Mouse (Mus musculus) hindbrain, embryonic 12.5 days (tissue): ENCODE measurements around the gene Rmi2. TPM values are rescaled to one million over a fixed set of nuclear protein-coding genes. Genes with fewer than 3 reads are reported as not detected.

Experiments
- ATAC-seq: fragments of 200-750 bp; cut with Nextera tagmentation; 2 replicates; pipeline ENCODE4 v1.8.0; 2017; ENCODE audit warnings: moderate TSS enrichment; ENCODE audit not compliant: low FRiP score
- H3K27ac ChIP-seq: fragments of 300-500 bp; sonication (generic); 2 replicates; pipeline ENCODE4 v1.5.1; 2016; ENCODE audit warnings: mild to moderate bottlenecking
- H3K27me3 ChIP-seq: fragments of 300-500 bp; sonication (generic); 2 replicates; pipeline ENCODE4 v1.6.1; 2016; ENCODE audit warnings: mild to moderate bottlenecking
- H3K36me3 ChIP-seq: fragments of 300-500 bp; sonication (generic); 2 replicates; pipeline ENCODE4 v1.6.1; 2016; ENCODE audit warnings: mild to moderate bottlenecking
- H3K4me1 ChIP-seq: fragments of 300-500 bp; sonication (generic); 2 replicates; pipeline ENCODE4 v1.6.1; 2016
- H3K4me2 ChIP-seq: fragments of 300-500 bp; sonication (generic); replicated peaks from 2 replicates; pipeline ENCODE4 v1.6.1; 2016; ENCODE audit warnings: mild to moderate bottlenecking
- H3K4me3 ChIP-seq: fragments of 300-500 bp; sonication (generic); 2 replicates; pipeline ENCODE4 v1.5.1; 2016; ENCODE audit warnings: mild to moderate bottlenecking
- H3K9ac ChIP-seq: fragments of 300-500 bp; sonication (generic); 2 replicates; pipeline ENCODE4 v1.6.1; 2016; ENCODE audit warnings: mild to moderate bottlenecking, moderate library complexity
- H3K9me3 ChIP-seq: fragments of 300-500 bp; sonication (generic); replicated peaks from 2 replicates; pipeline ENCODE4 v1.6.1; 2016; ENCODE audit warnings: mild to moderate bottlenecking
- WGBS: fragments of 180-500 bp; shearing (Covaris S2); methylation state at CpG from one replicate; pipeline ENCODE4 v1.1.7; 2016; 5-methylcytosine and 5-hydroxymethylcytosine counted together
- polyA plus RNA-seq: library from polyadenylated mRNA; unstranded; fragments of >200 nt; fragmentation: Nextera tagmentation; extraction: Ambion mirVana; gene quantifications from 2 replicates; pipeline ENCODE4 v1.2.1, GENCODE M21; 2016

The Rmi2 gene
- polyA plus RNA-seq, 1 experiment from 2014 or later, result 2.2 TPM

DNA sequence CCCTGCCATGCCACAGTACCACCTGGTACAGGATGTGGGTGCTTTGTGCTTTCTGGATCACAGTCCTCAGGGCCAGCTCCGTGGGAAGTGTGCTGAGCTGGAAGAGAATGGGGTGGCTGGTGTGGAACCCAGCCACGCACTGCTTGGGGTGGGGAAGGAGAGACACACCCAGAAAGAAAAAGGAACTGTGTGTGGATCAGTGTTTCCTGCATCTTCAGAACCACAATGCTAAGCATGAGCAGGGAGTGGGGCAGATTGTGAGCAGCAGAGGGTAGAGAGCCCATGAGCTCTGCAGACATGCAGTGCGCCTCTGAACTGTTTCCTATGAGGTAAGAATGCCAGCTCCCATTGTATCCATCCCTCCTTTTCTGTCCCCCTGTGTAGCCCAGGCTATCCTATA, 43.4 kb downstream of the Rmi2 start:
- WGBS, result 87% methylated on average over 3 of the region's 3 CpGs
- ATAC-seq, result no peak
- Histone ChIP-seq H3K4me3 (no peak overlapping the region), H3K36me3 (no peaks in the 10 kb centered on the region), H3K4me1 (0 out of 2 replicates have a peak, but pooled peaks cover 3% of the 10 kb centered on the region), H3K9ac (no peak overlapping the region), H3K27ac (no peak overlapping the region), H3K9me3 (no peaks in the 10 kb centered on the region), H3K4me2 (no peak overlapping the region), H3K27me3 (no peaks in the 10 kb centered on the region)

DNA sequence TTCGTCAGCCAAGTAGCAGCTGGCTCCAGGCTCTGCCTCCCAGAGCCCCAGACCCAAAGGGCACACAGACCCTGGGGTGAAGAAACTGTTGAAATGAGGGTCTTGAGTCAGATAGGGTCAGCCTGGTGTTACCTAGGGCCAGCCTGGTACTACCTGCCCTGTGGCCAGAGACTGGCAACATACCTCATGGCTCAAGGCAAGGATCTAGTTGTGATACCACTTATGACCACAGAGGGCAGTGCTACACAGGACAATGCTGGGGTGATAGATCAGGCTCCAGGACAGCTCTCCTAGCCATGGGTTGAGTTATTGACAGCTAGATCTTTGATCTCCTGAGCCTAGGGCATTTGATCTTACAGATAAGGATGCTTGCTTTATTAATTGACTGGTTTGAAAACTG, 44.6 kb downstream of the Rmi2 start:
- WGBS, result 88% methylated on average over 1 of the region's 1 CpGs
- Histone ChIP-seq H3K9me3 (no peaks in the 10 kb centered on the region), H3K4me1 (0 out of 2 replicates have a peak, but pooled peaks cover 3% of the 10 kb centered on the region), H3K4me2 (no peak overlapping the region), H3K36me3 (no peaks in the 10 kb centered on the region), H3K27me3 (no peaks in the 10 kb centered on the region), H3K4me3 (no peak overlapping the region), H3K27ac (no peak overlapping the region), H3K9ac (no peak overlapping the region)
- 0 out of 2 replicates have a peak, but pooled peaks have one; percentile 36 for ATAC-seq

DNA sequence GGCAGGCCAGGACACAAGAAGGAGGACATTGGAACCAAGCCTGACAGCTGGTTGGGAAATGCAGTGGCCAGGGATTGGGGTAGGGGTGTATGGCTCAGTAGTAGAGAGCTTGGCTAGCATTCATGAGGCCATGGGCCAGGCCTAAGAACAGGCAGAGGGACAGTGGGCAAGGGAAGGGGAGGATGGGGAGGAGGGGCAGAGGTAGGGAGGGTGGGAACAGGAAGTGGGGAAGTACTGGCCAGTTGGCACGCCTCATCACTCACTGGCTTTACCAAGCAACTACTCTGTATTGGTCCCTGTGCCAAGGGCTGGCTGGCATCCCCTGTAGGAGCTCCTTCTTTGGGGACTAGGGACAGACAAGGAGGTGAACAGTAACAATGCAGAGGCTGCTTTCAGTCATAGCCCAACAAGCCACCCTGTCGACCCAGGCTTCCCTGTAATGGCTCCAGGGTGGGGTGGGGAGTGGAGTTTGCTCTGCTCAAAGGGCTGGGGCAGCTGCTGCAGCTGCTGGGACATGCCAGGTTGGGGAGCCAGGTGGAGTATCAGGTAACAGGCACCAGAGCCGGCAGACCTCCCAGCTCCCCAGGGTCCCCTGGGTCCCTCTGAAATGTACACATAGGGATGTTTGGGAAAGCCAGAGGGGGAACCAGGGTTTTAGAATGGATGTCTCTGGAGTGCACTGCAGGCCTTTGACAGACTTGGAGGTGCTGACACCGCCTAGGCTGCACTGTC, 46.5 kb downstream of the Rmi2 start:
- H3K27ac ChIP-seq, result no peak overlapping the region
- ATAC-seq, result no peak
- no peaks in the 10 kb centered on the region for H3K9me3 ChIP-seq
- H3K36me3 ChIP-seq, result no peaks in the 10 kb centered on the region
- 42% methylated on average over 4 of the region's 4 CpGs for WGBS
- 0 out of 2 replicates have a peak, but pooled peaks cover 3% of the 10 kb centered on the region for H3K4me1 ChIP-seq
- no peak overlapping the region for H3K4me2 ChIP-seq
- no peak overlapping the region for H3K9ac ChIP-seq
- no peak overlapping the region for H3K4me3 ChIP-seq
- no peaks in the 10 kb centered on the region for H3K27me3 ChIP-seq

DNA sequence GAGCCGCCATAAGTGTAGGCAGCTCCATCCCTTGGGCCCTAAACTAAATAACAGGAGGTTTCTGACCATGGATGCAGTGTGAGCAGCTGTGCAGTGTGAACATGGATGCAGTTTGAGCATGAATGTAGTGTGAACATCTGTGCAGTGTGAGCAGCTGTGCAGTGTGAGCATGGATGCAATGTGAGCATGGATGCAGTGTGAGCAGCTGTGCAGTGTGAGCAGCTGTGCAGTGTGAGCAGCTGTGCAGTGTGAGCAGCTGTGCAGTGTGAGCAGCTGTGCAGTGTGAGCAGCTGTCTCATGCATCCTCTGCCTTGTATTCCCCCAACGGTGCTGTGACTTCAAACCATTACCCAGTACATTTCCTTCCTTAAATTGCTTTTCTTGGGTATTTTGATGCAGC, 52.6 kb downstream of the Rmi2 start:
- H3K9ac ChIP-seq, result no peak overlapping the region
- no peak overlapping the region for H3K4me2 ChIP-seq
- no peaks in the 10 kb centered on the region for H3K27me3 ChIP-seq
- H3K4me3 ChIP-seq, result no peak overlapping the region
- 84% methylated on average over 2 of the region's 2 CpGs for WGBS
- ATAC-seq, result no peak
- H3K9me3 ChIP-seq, result no peaks in the 10 kb centered on the region
- no peaks in the 10 kb centered on the region for H3K4me1 ChIP-seq
- H3K27ac ChIP-seq, result no peak overlapping the region
- H3K36me3 ChIP-seq, result no peaks in the 10 kb centered on the region

DNA sequence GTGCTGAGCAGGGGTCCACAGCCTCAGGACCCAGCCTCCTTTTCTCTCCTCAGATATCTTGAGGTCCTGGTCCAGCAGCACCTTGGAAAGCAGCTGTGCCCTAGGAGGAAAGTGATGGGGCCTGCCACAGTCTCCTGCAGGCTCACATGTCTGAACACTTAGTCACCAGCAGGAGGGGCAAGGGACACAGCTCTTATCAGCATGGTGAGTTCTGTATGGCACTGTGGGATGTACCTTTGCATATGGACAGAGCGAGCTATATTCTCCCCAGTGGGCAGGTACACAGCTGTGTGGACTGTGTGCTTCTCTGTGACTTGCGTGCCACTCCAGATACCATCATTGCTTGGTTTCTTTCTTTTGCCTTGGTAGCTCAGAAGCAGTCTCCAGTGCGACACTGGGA, 55.5 kb downstream of the Rmi2 start:
- no peak overlapping the region for H3K4me2 ChIP-seq
- no peak overlapping the region for H3K9ac ChIP-seq
- no peak overlapping the region for H3K27ac ChIP-seq
- H3K9me3 ChIP-seq, result no peaks in the 10 kb centered on the region
- H3K36me3 ChIP-seq, result no peaks in the 10 kb centered on the region
- ATAC-seq, result no peak
- no peaks in the 10 kb centered on the region for H3K4me1 ChIP-seq
- H3K27me3 ChIP-seq, result no peaks in the 10 kb centered on the region
- 70% methylated on average over 3 of the region's 3 CpGs for WGBS
- H3K4me3 ChIP-seq, result no peak overlapping the region

DNA sequence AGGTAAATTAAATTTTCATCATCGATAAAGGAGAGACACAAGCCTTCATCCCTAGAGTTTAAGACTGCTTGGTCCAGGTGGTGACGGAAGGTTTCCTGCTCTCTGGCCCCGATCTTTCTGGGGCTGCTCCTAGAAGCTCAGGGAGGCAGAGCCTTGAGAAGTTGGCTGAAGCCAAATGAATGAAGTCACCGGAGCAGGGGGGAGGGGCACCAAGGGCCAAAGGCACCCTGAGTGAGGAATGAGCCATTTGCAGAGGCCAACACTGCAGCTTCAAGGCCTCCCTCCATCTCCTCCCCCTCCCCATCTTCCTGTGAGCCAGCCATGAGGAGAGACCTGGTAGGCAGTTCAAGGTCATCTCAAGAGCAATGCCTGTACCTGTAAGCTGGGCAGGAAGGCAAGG, 58.3 kb downstream of the Rmi2 start:
- H3K4me3 ChIP-seq, result no peak overlapping the region
- no peaks in the 10 kb centered on the region for H3K27me3 ChIP-seq
- WGBS, result 73% methylated on average over 4 of the region's 4 CpGs
- no peaks in the 10 kb centered on the region for H3K9me3 ChIP-seq
- H3K4me2 ChIP-seq, result no peak overlapping the region
- no peak overlapping the region for H3K9ac ChIP-seq
- 0 out of 2 replicates have a peak, but pooled peaks cover 3% of the 10 kb centered on the region for H3K4me1 ChIP-seq
- no peaks in the 10 kb centered on the region for H3K36me3 ChIP-seq
- H3K27ac ChIP-seq, result no peak overlapping the region
- no peak for ATAC-seq

DNA sequence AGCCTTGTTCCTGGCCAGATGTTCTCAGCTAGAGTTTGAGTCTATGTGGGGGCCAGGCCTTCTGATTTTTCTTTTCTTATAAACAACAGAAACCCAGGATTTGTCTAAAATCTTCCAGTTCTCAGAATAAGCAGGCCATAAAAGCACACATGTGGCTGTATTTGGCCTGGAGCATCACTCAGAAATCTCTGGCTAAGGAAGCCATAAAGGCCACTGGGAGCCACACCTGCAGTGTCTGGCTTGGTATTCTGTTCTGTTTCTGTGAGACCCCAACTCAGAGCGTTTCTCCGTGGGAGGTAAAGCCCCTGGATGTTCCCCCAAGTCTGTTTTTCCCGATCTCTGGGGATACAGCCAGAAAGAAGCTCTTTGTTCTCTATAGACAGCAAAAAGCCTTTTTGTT, 61.0 kb downstream of the Rmi2 start:
- no peak overlapping the region for H3K4me3 ChIP-seq
- no peaks in the 10 kb centered on the region for H3K36me3 ChIP-seq
- no peaks in the 10 kb centered on the region for H3K9me3 ChIP-seq
- H3K4me1 ChIP-seq, result 0 out of 2 replicates have a peak, but pooled peaks cover 3% of the 10 kb centered on the region
- no peak for ATAC-seq
- H3K4me2 ChIP-seq, result no peak overlapping the region
- no peak overlapping the region for H3K27ac ChIP-seq
- no peak overlapping the region for H3K9ac ChIP-seq
- no peaks in the 10 kb centered on the region for H3K27me3 ChIP-seq
- WGBS, result 88% methylated on average over 3 of the region's 3 CpGs

DNA sequence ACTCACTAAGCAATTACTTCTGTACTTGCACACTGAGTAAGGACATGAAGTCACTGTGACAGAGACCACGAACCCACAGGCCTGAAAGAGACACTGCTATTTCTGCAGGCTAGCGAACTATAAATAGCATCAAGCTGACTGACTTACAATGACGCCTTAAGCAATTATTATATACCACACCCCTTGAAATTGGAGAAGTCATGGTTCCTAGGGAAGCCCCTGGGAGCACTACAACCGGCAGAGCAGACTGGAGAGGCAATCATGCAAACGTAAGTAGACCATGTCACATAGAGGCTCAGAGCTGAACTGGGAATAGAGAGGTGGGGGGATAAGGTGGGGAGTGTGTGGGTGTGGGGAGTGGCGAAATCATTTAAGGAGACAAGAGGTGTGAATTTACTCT, 62.5 kb downstream of the Rmi2 start:
- WGBS, result 48% methylated on average over 6 of the region's 6 CpGs
- no peak overlapping the region for H3K27ac ChIP-seq

DNA sequence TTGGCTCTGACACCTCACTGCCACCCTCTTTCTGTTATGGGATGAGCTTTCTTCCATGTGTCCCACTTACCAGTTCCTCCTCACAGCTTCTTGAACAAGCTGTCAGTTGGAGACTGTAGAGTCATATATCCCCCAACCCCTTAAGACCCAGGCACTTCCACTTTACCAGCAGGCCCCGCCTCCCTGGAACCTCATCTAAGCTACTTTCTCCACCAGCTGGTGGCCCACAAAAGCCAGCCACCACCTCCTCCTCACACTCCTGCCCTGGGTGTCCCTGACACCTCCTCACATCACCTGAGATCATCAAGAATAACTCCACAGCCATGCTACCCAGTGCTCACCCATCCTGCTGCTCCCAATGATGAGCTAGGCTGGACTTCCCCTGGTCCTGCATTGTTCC, 65.9 kb downstream of the Rmi2 start:
- Histone ChIP-seq H3K9me3 (no peaks in the 10 kb centered on the region), H3K9ac (no peak overlapping the region), H3K4me3 (no peak overlapping the region), H3K27ac (no peak overlapping the region), H3K36me3 (no peaks in the 10 kb centered on the region), H3K4me1 (0 out of 2 replicates have a peak, but pooled peaks cover 3% of the 10 kb centered on the region), H3K27me3 (no peaks in the 10 kb centered on the region), H3K4me2 (no peak overlapping the region)
- ATAC-seq, result no peak
- 94% methylated on average over 1 of the region's 1 CpGs for WGBS

More for the DNA sequence above, 62.5 kb downstream of the Rmi2 start:
- H3K4me3 ChIP-seq, result no peak overlapping the region
- H3K4me2 ChIP-seq, result no peak overlapping the region
- H3K27me3 ChIP-seq, result no peaks in the 10 kb centered on the region
- no peaks in the 10 kb centered on the region for H3K36me3 ChIP-seq
- ATAC-seq, result no peak
- no peaks in the 10 kb centered on the region for H3K9me3 ChIP-seq
- no peak overlapping the region for H3K9ac ChIP-seq
- 0 out of 2 replicates have a peak, but pooled peaks cover 3% of the 10 kb centered on the region for H3K4me1 ChIP-seq

DNA sequence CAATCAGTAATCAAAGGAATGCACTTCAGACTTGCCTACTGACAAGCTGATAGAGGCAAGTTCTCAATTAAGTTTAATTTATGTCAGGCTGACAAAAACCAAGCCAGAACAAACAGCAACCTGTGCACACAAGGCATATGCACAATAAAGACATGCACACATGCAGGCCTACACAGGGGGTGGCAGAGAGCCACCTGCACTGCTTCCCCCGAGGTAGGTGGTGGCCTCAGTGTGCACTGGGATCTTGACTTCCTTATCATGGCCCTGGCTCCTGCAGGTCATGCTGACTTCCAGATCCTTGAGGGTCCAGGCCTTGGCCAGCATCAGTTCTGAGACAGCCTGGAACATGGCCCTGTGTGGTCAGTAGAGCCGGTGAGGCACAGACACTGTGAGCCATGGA, 67.1 kb downstream of the Rmi2 start:
- H3K36me3 ChIP-seq, result no peaks in the 10 kb centered on the region
- H3K4me2 ChIP-seq, result no peak overlapping the region
- H3K9me3 ChIP-seq, result no peaks in the 10 kb centered on the region
- H3K27me3 ChIP-seq, result no peaks in the 10 kb centered on the region
- no peak overlapping the region for H3K9ac ChIP-seq
- H3K4me1 ChIP-seq, result 0 out of 2 replicates have a peak, but pooled peaks cover 3% of the 10 kb centered on the region
- ATAC-seq, result no peak
- no peak overlapping the region for H3K4me3 ChIP-seq
- H3K27ac ChIP-seq, result no peak overlapping the region
- WGBS, result 79% methylated on average over 2 of the region's 2 CpGs

DNA sequence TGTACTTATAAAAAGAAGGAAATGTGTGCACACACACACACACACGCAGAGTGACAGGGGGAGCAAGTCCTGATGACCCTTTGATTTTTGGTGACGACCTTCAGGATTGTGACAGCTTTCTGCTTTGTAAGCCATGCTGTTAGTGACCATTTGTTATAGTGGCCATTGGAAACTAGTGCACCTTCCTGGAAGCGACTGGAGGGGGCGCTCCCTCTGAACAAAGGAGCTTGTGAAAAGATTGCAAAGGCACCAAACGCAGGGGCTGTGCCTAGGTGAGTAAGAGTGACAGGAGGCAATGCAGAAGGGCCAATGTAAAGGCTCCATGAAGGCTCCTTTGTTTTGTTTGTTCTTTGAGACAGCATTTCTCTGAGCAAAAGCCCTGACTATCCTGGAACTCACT, 68.0 kb downstream of the Rmi2 start:
- no peaks in the 10 kb centered on the region for H3K9me3 ChIP-seq
- no peak overlapping the region for H3K4me3 ChIP-seq
- no peak overlapping the region for H3K4me2 ChIP-seq
- H3K9ac ChIP-seq, result no peak overlapping the region
- no peak overlapping the region for H3K27ac ChIP-seq
- H3K36me3 ChIP-seq, result no peaks in the 10 kb centered on the region
- ATAC-seq, result no peak
- H3K4me1 ChIP-seq, result no peaks in the 10 kb centered on the region
- 52% methylated on average over 5 of the region's 5 CpGs for WGBS
- H3K27me3 ChIP-seq, result no peaks in the 10 kb centered on the region

DNA sequence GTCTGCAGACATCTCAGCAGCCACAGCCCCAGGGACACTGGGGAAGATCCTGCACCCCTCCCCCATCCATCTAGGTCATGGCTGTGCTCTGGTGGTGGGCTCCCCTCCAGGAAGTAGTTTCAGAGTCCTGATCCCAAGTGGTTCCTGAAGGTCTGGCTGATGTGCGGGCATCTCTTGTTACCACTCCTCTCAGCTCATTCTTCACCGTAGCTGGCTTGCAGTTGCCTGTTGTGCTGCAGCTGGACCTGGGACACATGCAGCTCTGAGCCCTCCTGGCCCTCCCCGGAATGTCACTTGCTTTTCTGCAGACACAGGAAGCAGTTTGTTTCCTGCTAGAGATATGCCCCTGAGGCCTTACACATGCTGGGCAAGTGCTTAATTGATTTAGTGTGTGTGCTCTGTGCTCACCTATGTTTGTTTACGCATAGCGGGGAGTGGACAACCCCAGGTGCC, 70.8 kb downstream of the Rmi2 start:
- Histone ChIP-seq H3K27ac (no peak overlapping the region), H3K4me1 (no peaks in the 10 kb centered on the region), H3K9me3 (no peaks in the 10 kb centered on the region), H3K9ac (no peak overlapping the region), H3K4me3 (no peak overlapping the region), H3K4me2 (no peak overlapping the region), H3K27me3 (no peaks in the 10 kb centered on the region), H3K36me3 (no peaks in the 10 kb centered on the region)
- 59% methylated on average over 5 of the region's 5 CpGs for WGBS
- no peak for ATAC-seq

DNA sequence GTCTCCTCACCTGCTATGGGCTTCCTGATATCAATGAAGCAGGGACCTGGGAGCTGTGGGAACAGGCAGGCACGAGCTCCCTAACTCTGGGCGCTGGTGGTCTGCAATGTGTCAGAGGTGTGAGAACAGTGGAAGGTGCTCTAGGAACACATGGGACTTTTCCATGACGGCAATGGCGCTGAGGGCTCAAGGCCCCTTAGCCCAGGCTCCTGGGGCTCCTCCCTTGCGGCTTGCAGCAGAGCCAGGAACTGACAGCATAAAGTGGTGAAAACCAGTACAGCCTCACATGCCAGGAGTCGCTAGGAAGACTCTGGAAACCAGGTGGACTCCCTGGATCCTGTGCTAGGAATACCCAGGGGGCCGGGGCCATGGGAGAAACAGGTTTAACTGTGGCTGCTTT, 75.7 kb downstream of the Rmi2 start:
- ATAC-seq, result no peak
- no peak overlapping the region for H3K27ac ChIP-seq

More for the DNA sequence above, 75.7 kb downstream of the Rmi2 start:
- 78% methylated on average over 7 of the region's 7 CpGs for WGBS
- H3K4me3 ChIP-seq, result no peak overlapping the region
- H3K4me2 ChIP-seq, result no peak overlapping the region
- no peaks in the 10 kb centered on the region for H3K9me3 ChIP-seq
- no peaks in the 10 kb centered on the region for H3K27me3 ChIP-seq
- no peaks in the 10 kb centered on the region for H3K4me1 ChIP-seq
- H3K36me3 ChIP-seq, result no peaks in the 10 kb centered on the region
- no peak overlapping the region for H3K9ac ChIP-seq
